Mouse (Mus musculus) G1E (cell line): ENCODE results near the gene Efna3.

Source experiments
- CTCF ChIP-seq: IDR thresholded peaks from 2 replicates; pipeline ENCODE4 v1.5.1; 2012; ENCODE audit warnings: low read depth, low read length, inconsistent platforms, mixed read lengths
- GATA1 ChIP-seq: IDR thresholded peaks from 2 replicates; pipeline ENCODE4 v1.6.1; 2012; ENCODE audit warnings: borderline replicate concordance, low read length, inconsistent platforms, mixed read lengths

DNA sequence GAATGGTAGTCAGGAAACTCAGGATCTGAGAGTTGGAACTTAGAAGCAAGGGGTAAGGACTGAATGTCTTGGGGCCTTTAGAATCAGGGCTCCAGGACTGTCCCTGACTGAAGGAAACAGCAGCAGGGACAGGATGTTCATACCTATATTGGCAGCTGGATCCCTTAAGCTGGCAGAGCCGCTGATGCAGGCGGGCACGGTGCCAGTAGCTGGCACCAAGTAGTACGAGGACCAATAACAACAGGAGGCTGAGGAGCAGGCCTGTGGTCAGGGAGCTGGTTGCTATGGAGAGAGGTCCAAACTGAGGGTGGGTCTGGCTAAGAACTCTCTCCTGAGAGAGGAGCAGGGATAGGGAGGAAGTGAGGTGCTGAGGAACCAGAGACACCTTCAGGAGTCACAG is 19.0 kb upstream of the Efna3 start:
- TF ChIP-seq CTCF (no peak), GATA1 (no peak)
